Mouse (Mus musculus): Measurements from ENCODE around the gene Cachd1.

- no peak for TF ChIP-seq POLR2A (IDR thresholded peaks at IDR 0.05; ENCODE audit: insufficient read depth, low read depth, low read length)
- TF ChIP-seq CTCF (IDR thresholded peaks at IDR 0.05; ENCODE audit: insufficient read depth, low read depth, low read length): no peak
These were observed 256.6 kb downstream of the Cachd1 start for GRCm38 (mm10) chr4:101033047-101033446.
